Comparison of ENCODE assay signal across 8 mouse cellular contexts in the genomic region with DNA sequence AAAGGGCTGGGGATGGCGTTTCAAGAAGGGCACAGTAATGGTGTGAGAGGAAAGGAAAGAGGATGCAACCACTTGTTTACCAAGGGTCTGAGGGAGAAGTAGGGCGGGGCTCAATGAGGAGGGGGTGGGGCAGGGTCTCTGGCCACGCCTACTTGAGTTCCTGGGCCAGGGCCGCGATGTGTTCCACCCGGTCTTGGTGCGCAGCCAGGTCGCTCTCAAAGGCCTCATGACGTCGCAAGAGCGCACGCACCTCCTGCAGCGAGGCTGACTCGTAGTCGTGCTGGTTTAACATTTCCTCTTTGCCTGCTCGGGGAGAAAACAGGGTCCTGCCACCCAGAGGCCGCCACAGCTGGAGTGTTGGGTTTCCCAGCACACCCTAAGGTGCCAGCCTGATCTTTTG. TPM values are rescaled to one million over a fixed set of nuclear protein-coding genes. Genes with fewer than 3 reads are reported as not detected.
DNase-seq lines count a peak whose midpoint lies in the region; ATAC-seq and TF ChIP-seq lines count a peak whose summit lies in the region.

No protein-coding gene starts in this region.

- H3K27me3 ChIP-seq in intestine, embryonic 15.5 days (replicated peaks) = 0 out of 2 replicates have a peak, but pooled peaks cover 4% of the 10 kb centered on the region

- no peak overlapping the region for H3K27ac ChIP-seq in intestine, embryonic 15.5 days

- TF ChIP-seq POLR2A in lung, adult 2 months (IDR thresholded peaks at IDR 0.05; ENCODE audit: borderline replicate concordance, extremely low read depth, low read depth, low read length) = no peak

- 2% methylated on average over 17 of the region's 17 CpGs for WGBS in lung, adult 2 months
- WGBS in intestine, embryonic 15.5 days = 5% methylated on average over 17 of the region's 17 CpGs

- no peak overlapping the region for H3K9ac ChIP-seq in intestine, embryonic 15.5 days

- H3K4me1 ChIP-seq in lung, adult 2 months (ENCODE audit: control insufficient read depth, insufficient read depth, low read length) = peaks cover 2% of the 10 kb centered on the region; the same call in 1 of the 2 replicates
- no peaks in the 10 kb centered on the region for H3K4me1 ChIP-seq in intestine, embryonic 15.5 days (replicated peaks)

- H3K9me3 ChIP-seq in intestine, embryonic 15.5 days = no peaks in the 10 kb centered on the region

- no peak for ATAC-seq in intestine, embryonic 15.5 days

- H3K36me3 ChIP-seq in intestine, embryonic 15.5 days = no peaks in the 10 kb centered on the region

- TF ChIP-seq CTCF in lung, adult 2 months (IDR thresholded peaks at IDR 0.05; ENCODE audit: insufficient read depth, low read length) = no peak

- H3K4me2 ChIP-seq in intestine, embryonic 15.5 days (replicated peaks) = peak overlapping the region; percentile 28

- H3K4me3 ChIP-seq in lung, adult 2 months (replicated peaks; ENCODE audit: extremely low read depth, low read depth, low read length) = no peak overlapping the region
- H3K4me3 ChIP-seq in intestine, embryonic 15.5 days (replicated peaks) = no peak overlapping the region

- peak; percentile 39 to 44 for DNase-seq in lung, adult 18-20 months
- no peak for DNase-seq in lung, adult 2 months
- DNase-seq in embryo, embryonic 9.5 days (ENCODE audit: extremely low spot score) = peak; percentile 17
- DNase-seq in lung, postnatal 4 days = peak; percentile 29 to 71
- DNase-seq in layer of hippocampus, adult 9-10 months (ENCODE audit: low spot score) = no peak
- DNase-seq in spleen, postnatal 14 days (ENCODE audit: low spot score in 2 of 2) = no peak
- no peak for DNase-seq in layer of hippocampus, adult 8-10 months (ENCODE audit: low spot score in 2 of 2)

RNA-seq across cellular contexts. Expression of gene Ctsf, which starts 10.2 kb away (rescaled TPM):
- polyA plus RNA-seq in lung, adult 2 months (2012; rRNA removed) = 48.7 and 76.1 TPM in 2 replicates
- polyA plus RNA-seq in intestine, embryonic 15.5 days (2015; fragmentation: Nextera tagmentation; extraction: Ambion mirVana) = 25.2 and 26.3 TPM in 2 replicates
- 100 to 1,000 TPM; 110 to 126 (median 119) TPM for total RNA-seq in layer of hippocampus, adult 8-10 months (2022)

RNA-seq across cellular contexts. Expression of gene Actn3, which starts 12.6 kb away (rescaled TPM):
- 0.44 and 22.2 TPM in 2 replicates for polyA plus RNA-seq in lung, adult 2 months (2012; rRNA removed)
- polyA plus RNA-seq in intestine, embryonic 15.5 days (2015; fragmentation: Nextera tagmentation; extraction: Ambion mirVana) = 1.2 and 1.7 TPM in 2 replicates
- total RNA-seq in layer of hippocampus, adult 8-10 months (2022) = 1 to 10 TPM in 3 of 4 experiments, under 1 TPM in 1; 0.74 to 1.4 (median 1.1) TPM

RNA-seq across cellular contexts. Expression of gene Zdhhc24, which starts 13.3 kb away (rescaled TPM):
- 22.3 and 23.6 TPM in 2 replicates for polyA plus RNA-seq in lung, adult 2 months (2012; rRNA removed)
- polyA plus RNA-seq in intestine, embryonic 15.5 days (2015; fragmentation: Nextera tagmentation; extraction: Ambion mirVana) = 9.8 and 10.3 TPM in 2 replicates
- 10 to 100 TPM; 25.1 to 32.1 (median 25.6) TPM for total RNA-seq in layer of hippocampus, adult 8-10 months (2022)

RNA-seq across cellular contexts. Expression of gene Ccdc87, which starts 26.0 kb away (rescaled TPM):
- polyA plus RNA-seq in lung, adult 2 months (2012; rRNA removed) = 0.33 and 0.46 TPM in 2 replicates
- not detected in 2 replicates for polyA plus RNA-seq in intestine, embryonic 15.5 days (2015; fragmentation: Nextera tagmentation; extraction: Ambion mirVana)
- 1 to 10 TPM; 2.1 to 2.8 (median 2.4) TPM for total RNA-seq in layer of hippocampus, adult 8-10 months (2022)

RNA-seq across cellular contexts. Expression of gene Ccs, which starts 26.0 kb away (rescaled TPM):
- polyA plus RNA-seq in lung, adult 2 months (2012; rRNA removed) = 32.5 and 44.7 TPM in 2 replicates
- 51.3 and 56.7 TPM in 2 replicates for polyA plus RNA-seq in intestine, embryonic 15.5 days (2015; fragmentation: Nextera tagmentation; extraction: Ambion mirVana)
- total RNA-seq in layer of hippocampus, adult 8-10 months (2022) = 10 to 100 TPM; 30.9 to 44.4 (median 38.5) TPM

Comparison
In these comparisons a context has a peak if more than half of its experiments do, and no peak if none do; other contexts are left out.
1. DNase-seq: peak in lung, adult 18-20 months (2 of 2), embryo, embryonic 9.5 days (single experiment) and lung, postnatal 4 days (2 of 2); none in lung, adult 2 months (single experiment), layer of hippocampus, adult 9-10 months (single experiment), spleen, postnatal 14 days (0 of 2) and layer of hippocampus, adult 8-10 months (0 of 2).